Mouse (Mus musculus): ENCODE results near the gene B3galt1. TPM values are rescaled to one million over a fixed set of nuclear protein-coding genes. Genes with fewer than 3 reads are reported as not detected.

B3galt1 gene
- polyA plus RNA-seq (2014; fragmentation: Illumina TruSeq; extraction: RNeasy Lipid Tissue Mini Kit (QIAGEN cat#74804); ENCODE audit: low read depth, low replicate concordance) = 10.3 TPM

GRCm38 (mm10) chr2:67565480-67566331, at the start of gene B3galt1:
B3galt1 (plus strand) TSS chr2:67565871.

Other genes starting within 250 kb of the B3galt1 start
- not detected for gene Gm21830, start 152.1 kb upstream of the B3galt1 start, polyA plus RNA-seq (2014; fragmentation: Illumina TruSeq; extraction: RNeasy Lipid Tissue Mini Kit (QIAGEN cat#74804); ENCODE audit: low read depth, low replicate concordance)
- gene Gm26727, start 132.7 kb upstream of the B3galt1 start, polyA plus RNA-seq (2014; fragmentation: Illumina TruSeq; extraction: RNeasy Lipid Tissue Mini Kit (QIAGEN cat#74804); ENCODE audit: low read depth, low replicate concordance) = not detected
- 7.7 TPM for gene Xirp2, start 119.9 kb upstream of the B3galt1 start, polyA plus RNA-seq (2014; fragmentation: Illumina TruSeq; extraction: RNeasy Lipid Tissue Mini Kit (QIAGEN cat#74804); ENCODE audit: low read depth, low replicate concordance)

All from adrenal gland, adult 10 weeks (tissue).